Mouse (Mus musculus) forebrain, embryonic 11.5 days (tissue): Measurements from ENCODE around the gene Ndufs7. TPM values are rescaled to one million over a fixed set of nuclear protein-coding genes. Genes with fewer than 3 reads are reported as not detected.
A peak's percentile ranks its signal among the peaks of the same experiment; 100 is the strongest.

Experiments used
- ATAC-seq: fragments of 200-750 bp; cut with Nextera tagmentation; replicated peaks from 2 replicates; pipeline ENCODE4 v1.8.0; 2017; ENCODE audit warnings: moderate TSS enrichment; ENCODE audit not compliant: low FRiP score
- DNase-seq: peaks from one replicate; pipeline ENCODE4 v3.0.0-alpha.2; 2017; ENCODE audit warnings: low spot score
- H3K27ac ChIP-seq: fragments of 300-500 bp; sonication (generic); 2 replicates; pipeline ENCODE4 v1.5.1; 2014; ENCODE audit warnings: low read depth, low read length
- H3K27me3 ChIP-seq: fragments of 300-500 bp; sonication (generic); 2 replicates; pipeline ENCODE4 v1.6.1; 2014; ENCODE audit warnings: mild to moderate bottlenecking, low read length, mixed read lengths; ENCODE audit not compliant: control insufficient read depth, insufficient read depth
- H3K36me3 ChIP-seq: fragments of 300-500 bp; sonication (generic); 2 replicates; pipeline ENCODE4 v1.6.1; 2014; ENCODE audit warnings: mild to moderate bottlenecking, low read length, moderate library complexity, mixed read lengths; ENCODE audit not compliant: control insufficient read depth, insufficient read depth
- H3K4me1 ChIP-seq: fragments of 300-500 bp; sonication (generic); replicated peaks from 2 replicates; pipeline ENCODE4 v1.6.1; 2014; ENCODE audit warnings: low read length, mixed read lengths; ENCODE audit not compliant: control insufficient read depth, insufficient read depth
- H3K4me2 ChIP-seq: fragments of 300-500 bp; sonication (generic); 2 replicates; pipeline ENCODE4 v1.6.1; 2014; ENCODE audit warnings: low read depth, mild to moderate bottlenecking, low read length, moderate library complexity, mixed read lengths; ENCODE audit not compliant: severe bottlenecking
- H3K4me3 ChIP-seq: fragments of 300-500 bp; sonication (generic); 2 replicates; pipeline ENCODE4 v1.5.1; 2014; ENCODE audit warnings: low read depth, low read length
- H3K9ac ChIP-seq: fragments of 300-500 bp; sonication (generic); 2 replicates; pipeline ENCODE4 v1.6.1; 2014; ENCODE audit warnings: low read length
- H3K9me3 ChIP-seq: fragments of 300-500 bp; sonication (generic); 2 replicates; pipeline ENCODE4 v1.6.1; 2016; ENCODE audit warnings: low read length, mixed read lengths; ENCODE audit not compliant: control insufficient read depth
- WGBS: fragments of 180-500 bp; shearing (Covaris S2); extraction: QIAGEN DNeasy Blood & Tissue Kit; methylation state at CpG from one replicate; pipeline ENCODE4 v1.1.7; 2014; 5-methylcytosine and 5-hydroxymethylcytosine counted together
- polyA plus RNA-seq: library from polyadenylated mRNA; unstranded; fragments of >200 nt; fragmentation: Nextera tagmentation; extraction: Ambion mirVana; gene quantifications from 2 replicates; pipeline ENCODE4 v1.2.1, GENCODE M21; 2014

The Ndufs7 gene
- polyA plus RNA-seq, 1 experiment from 2014 or later = 219 TPM

DNA sequence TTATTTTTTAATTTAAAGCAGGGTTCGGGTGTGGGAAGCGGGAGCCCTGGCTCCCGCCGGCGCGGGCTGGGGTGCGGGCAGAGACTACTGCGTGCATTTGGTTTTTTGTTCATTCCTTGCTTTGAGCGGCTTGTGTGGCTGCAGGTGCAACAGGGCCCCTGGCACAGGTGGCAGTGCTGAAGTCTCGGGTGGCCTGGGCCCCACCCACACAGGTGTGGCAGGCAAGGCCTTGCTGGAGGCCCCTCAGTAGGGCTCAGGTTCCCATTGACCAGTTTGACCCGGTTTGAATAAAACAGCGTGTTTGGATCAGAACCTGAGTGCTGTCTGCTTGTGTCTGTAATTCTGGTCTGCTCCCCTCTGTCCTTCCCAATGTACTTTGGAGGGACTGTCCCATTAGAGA lies 39.2 kb downstream of the Ndufs7 start:
- no peak overlapping the region for H3K27ac ChIP-seq
- 93% methylated on average over 12 of the region's 12 CpGs for WGBS
- peaks cover 5% of the 10 kb centered on the region; the same call in 1 of the 2 replicates for H3K36me3 ChIP-seq

DNA sequence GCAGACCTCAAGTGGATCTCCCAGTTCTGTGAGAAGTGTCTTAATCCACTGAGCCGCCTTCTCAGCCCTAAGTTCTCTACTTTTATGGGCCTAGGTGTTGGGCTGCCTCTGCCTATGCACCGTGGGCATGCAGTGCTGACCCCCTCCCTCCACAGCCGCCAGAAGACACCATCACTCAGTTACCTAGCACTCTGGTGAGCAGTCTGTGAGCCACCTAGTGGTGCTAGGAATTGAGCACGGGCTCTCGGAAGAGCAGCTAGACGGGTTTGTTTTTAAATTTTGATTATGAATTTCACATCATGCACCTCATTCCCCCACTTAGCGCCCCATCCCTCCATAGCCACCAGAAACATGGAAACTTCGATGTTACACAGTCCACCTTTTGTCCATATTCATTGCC lies 39.7 kb downstream of the Ndufs7 start:
- DNase-seq (no peak), ATAC-seq (no peak)
- H3K9me3 ChIP-seq = no peaks in the 10 kb centered on the region
- no peak overlapping the region for H3K27ac ChIP-seq
- H3K9ac ChIP-seq = no peak overlapping the region
- H3K4me1 ChIP-seq = peaks cover 7% of the 10 kb centered on the region; the same call in 1 of the 2 replicates
- 77% methylated on average over 8 of the region's 8 CpGs for WGBS
- H3K36me3 ChIP-seq = peaks cover 5% of the 10 kb centered on the region; the same call in 1 of the 2 replicates
- no peaks in the 10 kb centered on the region for H3K27me3 ChIP-seq
- H3K4me3 ChIP-seq = no peak overlapping the region
- no peak overlapping the region for H3K4me2 ChIP-seq

More for the DNA sequence above, 39.2 kb downstream of the Ndufs7 start:
- no peaks in the 10 kb centered on the region for H3K27me3 ChIP-seq
- no peaks in the 10 kb centered on the region for H3K9me3 ChIP-seq
- H3K4me3 ChIP-seq = no peak overlapping the region
- H3K4me1 ChIP-seq = peaks cover 4% of the 10 kb centered on the region; the same call in 1 of the 2 replicates
- ATAC-seq (no peak), DNase-seq (no peak)
- no peak overlapping the region for H3K9ac ChIP-seq
- no peak overlapping the region for H3K4me2 ChIP-seq

DNA sequence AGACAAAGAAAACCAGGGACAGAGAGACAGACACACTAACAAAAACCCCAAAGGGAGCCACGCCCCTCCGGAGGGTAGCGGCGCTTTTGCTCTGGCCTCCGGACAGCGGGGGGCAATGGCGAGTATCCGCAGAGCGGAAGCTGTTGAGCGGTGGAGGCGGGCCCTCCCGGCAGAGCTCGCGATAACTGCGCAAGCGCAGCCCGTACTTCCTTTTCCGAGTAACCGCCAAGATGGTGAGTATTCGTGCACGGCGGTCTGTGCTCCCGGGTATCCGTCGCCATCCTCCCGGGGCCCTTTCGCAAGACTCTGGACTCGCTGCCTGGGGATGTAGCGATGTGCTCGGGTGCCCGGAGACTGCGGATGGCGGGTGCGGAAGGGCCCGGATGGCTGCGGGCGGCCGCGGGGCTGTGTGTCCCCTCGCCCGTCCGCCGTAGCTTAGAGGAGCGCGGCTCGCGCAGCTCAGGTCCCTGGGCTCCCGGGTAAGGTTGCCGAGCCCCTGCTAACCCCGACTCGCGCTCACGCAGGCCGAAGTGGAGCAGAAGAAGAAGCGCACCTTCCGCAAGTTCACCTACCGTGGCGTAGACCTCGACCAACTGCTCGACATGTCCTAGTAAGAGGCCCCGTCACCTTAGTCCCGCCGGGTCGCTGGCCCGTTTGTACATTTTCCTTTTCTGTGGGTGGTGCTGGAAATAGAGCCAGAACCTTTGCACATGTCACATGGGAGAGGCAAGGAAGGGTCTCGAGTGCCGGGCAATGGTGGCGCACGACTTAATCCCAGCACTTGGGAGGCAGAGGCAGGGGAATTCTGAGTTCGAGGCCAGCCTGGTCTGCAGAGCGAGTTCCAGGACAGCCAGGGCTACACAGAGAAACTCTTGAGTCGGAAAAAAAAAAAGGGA lies 43.6 kb downstream of the Ndufs7 start, which contains the start of gene Rps15:
TSS of gene Rps15 (plus strand) at position 203 of the 896 bp plus-strand sequence.
- Histone ChIP-seq H3K4me3 (peak within 1 kb of the TSS; percentile 95), H3K4me2 (peak within 1 kb of the TSS; percentile 100), H3K9me3 (no peaks in the 10 kb centered on the region), H3K9ac (peak within 1 kb of the TSS; percentile 99), H3K27ac (peak within 1 kb of the TSS; percentile 86), H3K4me1 (peaks cover 21% of the 10 kb centered on the region), H3K27me3 (0 out of 2 replicates have a peak, but pooled peaks cover under 1% of the 10 kb centered on the region), H3K36me3 (peaks cover 11% of the 10 kb centered on the region)
- under 1% methylated on average over 72 of the region's 72 CpGs for WGBS
- peak; percentile 99 for DNase-seq
- ATAC-seq = peak; percentile 80

DNA sequence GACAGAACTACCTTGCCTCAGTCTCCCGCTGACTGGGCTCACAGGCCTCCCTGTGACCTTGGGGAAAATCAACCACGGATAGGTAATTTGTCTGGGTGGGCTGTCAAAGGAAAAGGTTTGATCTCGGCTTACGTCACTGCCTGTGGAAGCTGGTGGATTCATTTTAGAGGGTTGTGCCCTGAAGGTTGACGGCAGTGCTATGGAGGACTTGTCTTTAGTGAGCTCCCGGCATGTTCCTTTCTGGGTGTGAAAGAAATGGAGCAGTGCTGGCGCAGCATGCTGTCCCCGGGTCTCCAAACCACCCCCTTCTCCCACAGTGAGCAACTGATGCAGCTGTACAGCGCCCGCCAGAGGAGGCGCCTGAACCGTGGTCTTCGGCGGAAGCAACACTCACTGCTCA lies 44.4 kb downstream of the Ndufs7 start:
- WGBS = 23% methylated on average over 13 of the region's 14 CpGs

DNA sequence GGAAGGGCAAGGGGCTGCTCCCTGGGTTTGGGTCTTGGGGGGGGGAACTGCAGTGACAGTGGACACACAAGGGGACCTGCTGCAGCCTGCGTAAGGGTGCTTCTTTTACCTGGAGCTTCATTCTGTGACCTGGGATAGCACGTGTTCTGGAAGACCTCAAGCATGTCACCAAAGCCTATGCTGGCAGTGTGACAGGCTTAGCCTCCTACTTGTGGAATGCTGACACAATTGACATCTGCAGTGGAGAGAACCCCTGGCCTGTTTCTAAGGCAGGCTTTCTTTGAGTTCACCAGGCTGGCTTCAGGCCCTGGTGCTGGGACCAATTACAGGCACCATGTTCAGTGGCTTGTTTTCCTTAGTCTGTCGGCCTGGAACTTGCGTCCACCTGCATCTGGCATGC lies 45.4 kb downstream of the Ndufs7 start:
- no peak for ATAC-seq
- peaks cover 11% of the 10 kb centered on the region for H3K36me3 ChIP-seq
- DNase-seq = no peak
- H3K9ac ChIP-seq = 0 out of 2 replicates have a peak overlapping the region, but pooled peaks have one; percentile 3
- H3K4me3 ChIP-seq = no peak overlapping the region
- H3K9me3 ChIP-seq = no peaks in the 10 kb centered on the region
- H3K4me2 ChIP-seq = no peak overlapping the region
- peaks cover 31% of the 10 kb centered on the region for H3K4me1 ChIP-seq
- 76% methylated on average over 4 of the region's 4 CpGs for WGBS
- H3K27me3 ChIP-seq = 0 out of 2 replicates have a peak, but pooled peaks cover 2% of the 10 kb centered on the region
- H3K27ac ChIP-seq = no peak overlapping the region

More for the DNA sequence above, 44.4 kb downstream of the Ndufs7 start:
- DNase-seq = no peak
- H3K4me2 ChIP-seq = peak overlapping the region; percentile 100
- peaks cover 11% of the 10 kb centered on the region for H3K36me3 ChIP-seq
- H3K27ac ChIP-seq = peak overlapping the region; percentile 86; the same call in 1 of the 2 replicates
- peak overlapping the region; percentile 99 for H3K9ac ChIP-seq
- 0 out of 2 replicates have a peak, but pooled peaks cover 2% of the 10 kb centered on the region for H3K27me3 ChIP-seq
- H3K9me3 ChIP-seq = no peaks in the 10 kb centered on the region
- peaks cover 26% of the 10 kb centered on the region for H3K4me1 ChIP-seq
- ATAC-seq = no peak
- peak overlapping the region; percentile 95 for H3K4me3 ChIP-seq

DNA sequence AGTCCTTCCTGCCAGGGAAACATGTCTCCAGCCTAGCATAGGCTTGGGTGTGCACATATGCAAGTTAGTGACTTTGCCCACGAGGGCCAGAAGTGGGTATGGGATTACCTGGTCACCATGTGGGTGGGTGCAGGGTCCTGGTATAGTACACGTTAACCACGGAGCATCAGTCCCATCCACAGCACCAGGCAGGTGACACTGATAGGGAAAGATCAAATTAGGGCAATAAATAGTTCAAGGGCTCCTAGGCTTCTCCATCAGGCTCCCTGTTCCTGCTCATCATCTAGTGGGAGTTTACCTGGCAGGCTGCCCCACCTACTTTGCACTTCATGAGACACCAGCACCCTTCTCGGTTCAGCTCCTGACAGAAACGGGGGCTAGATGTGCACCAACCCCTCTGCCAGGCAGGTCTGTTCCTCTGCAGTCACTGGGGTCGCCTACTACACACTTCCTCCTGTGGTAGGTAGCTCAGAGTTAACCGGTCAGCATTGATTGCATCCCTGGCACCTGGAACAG lies 45.9 kb downstream of the Ndufs7 start:
- Histone ChIP-seq H3K4me2 (no peak overlapping the region), H3K9ac (peak overlapping the region; percentile 54; the same call in 1 of the 2 replicates), H3K4me1 (peaks cover 36% of the 10 kb centered on the region), H3K27me3 (peaks cover 5% of the 10 kb centered on the region), H3K27ac (peak overlapping the region; percentile 78), H3K4me3 (no peak overlapping the region), H3K36me3 (peaks cover 11% of the 10 kb centered on the region), H3K9me3 (no peaks in the 10 kb centered on the region)
- 42% methylated on average over 7 of the region's 7 CpGs for WGBS
- DNase-seq = no peak
- no peak for ATAC-seq

DNA sequence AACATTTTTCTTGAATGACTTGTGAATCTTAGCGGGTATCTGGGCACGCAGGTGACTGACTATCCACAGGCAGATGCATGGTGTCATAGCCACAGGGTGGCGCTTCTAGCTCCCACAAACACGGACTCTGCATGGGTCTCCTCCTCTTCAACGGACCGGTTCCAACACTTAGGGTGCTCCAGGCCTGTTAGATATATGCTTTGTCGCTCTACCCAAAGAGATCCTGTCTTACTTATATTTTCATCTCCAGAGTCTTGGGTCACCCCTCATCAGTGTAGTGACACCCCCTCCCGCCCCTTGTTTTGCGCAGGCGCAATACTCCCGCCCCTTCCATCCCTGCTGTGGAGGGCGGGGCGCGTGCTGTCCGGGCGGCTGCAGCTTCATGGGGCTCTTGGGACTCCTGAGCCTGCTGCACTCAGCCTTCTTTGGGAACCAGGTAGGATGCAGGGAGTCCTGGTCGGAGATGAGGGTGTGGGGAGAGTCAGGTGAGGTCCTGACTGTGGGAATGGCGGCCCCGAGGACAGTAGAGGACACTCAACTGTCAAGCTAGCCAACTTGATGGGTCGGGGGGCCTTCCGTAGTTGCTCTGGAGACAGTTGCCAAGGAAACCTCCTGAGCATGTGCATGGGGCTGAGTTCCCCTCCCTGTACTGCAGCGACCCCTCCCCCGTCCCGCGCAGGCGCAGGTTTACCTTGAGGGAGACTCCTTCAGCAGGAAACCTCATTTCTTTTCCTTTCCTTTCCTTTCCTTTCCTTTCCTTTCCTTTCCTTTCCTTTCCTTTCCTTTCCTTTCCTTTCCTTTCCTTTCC lies 46.9 kb downstream of the Ndufs7 start, which contains the start of gene Apc2:
TSS of gene Apc2 (plus strand) at position 360 of the 808 bp plus-strand sequence.
- Histone ChIP-seq H3K4me3 (peak within 1 kb of the TSS; percentile 35), H3K9me3 (no peaks in the 10 kb centered on the region), H3K27ac (peak within 1 kb of the TSS; percentile 78), H3K4me2 (peak within 1 kb of the TSS; percentile 55), H3K4me1 (peaks cover 44% of the 10 kb centered on the region), H3K9ac (peak within 1 kb of the TSS; percentile 54), H3K36me3 (peaks cover 11% of the 10 kb centered on the region), H3K27me3 (peaks cover 5% of the 10 kb centered on the region)
- ATAC-seq = peak; percentile 38
- peak; percentile 89 for DNase-seq
- under 1% methylated on average over 26 of the region's 26 CpGs for WGBS

DNA sequence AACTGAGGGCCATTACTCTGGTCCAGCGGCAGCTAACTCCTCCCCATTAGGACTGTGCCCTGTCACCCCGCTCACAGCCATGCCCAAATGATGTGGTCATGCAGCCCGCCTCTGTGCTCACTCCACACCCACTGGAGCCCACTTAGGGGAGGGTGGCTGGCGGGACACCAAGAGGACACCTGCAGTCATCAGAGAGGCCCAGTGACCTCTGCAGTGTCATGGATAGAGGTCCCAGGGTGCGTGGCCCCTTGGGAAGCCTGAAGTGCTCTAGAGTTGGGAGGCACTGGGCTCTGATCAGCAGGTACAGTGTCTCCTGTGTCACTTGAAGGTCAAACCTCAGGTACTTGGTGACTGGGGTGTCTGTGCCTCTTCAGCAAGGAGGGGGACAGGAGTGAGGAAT lies 47.9 kb downstream of the Ndufs7 start:
- Histone ChIP-seq H3K4me1 (peaks cover 49% of the 10 kb centered on the region), H3K4me3 (peak overlapping the region; percentile 35; the same call in 1 of the 2 replicates), H3K4me2 (peak overlapping the region; percentile 55), H3K27me3 (peaks cover 5% of the 10 kb centered on the region), H3K36me3 (peaks cover 11% of the 10 kb centered on the region), H3K9me3 (no peaks in the 10 kb centered on the region), H3K27ac (peak overlapping the region; percentile 78; the same call in 1 of the 2 replicates), H3K9ac (peak overlapping the region; percentile 54)
- DNase-seq (no peak), ATAC-seq (no peak)
- 84% methylated on average over 5 of the region's 5 CpGs for WGBS
